Mouse (Mus musculus) spleen, postnatal 4 days (tissue): ENCODE measurements around the gene Camsap2.
A peak's percentile ranks its signal among the peaks of the same experiment; 100 is the strongest.

Experiments used
- DNase-seq, 2 experiments: peaks; one replicate each; pipeline ENCODE4 v3.0.0; 2022; ENCODE audit warnings: low spot score in 2 of 2

Camsap2 gene

GRCm38 (mm10) chr1:136345454-136346372, at the start of gene Camsap2:
TSS of gene Camsap2 (minus strand) at chr1:136346104.
- DNase-seq, result peak; percentile 95 to 98

- DNase-seq, result no peak
Observed at GRCm38 (mm10) chr1:136395073-136395472, 49.2 kb upstream of the Camsap2 start.

GRCm38 (mm10) chr1:136394506-136394905, 48.6 kb upstream of the Camsap2 start:
- peak in 1 of 2 experiments; percentile 23 for DNase-seq

GRCm38 (mm10) chr1:136386914-136387313, 41.0 kb upstream of the Camsap2 start:
- no peak for DNase-seq

GRCm38 (mm10) chr1:136381583-136381982, 35.7 kb upstream of the Camsap2 start:
- DNase-seq, result no peak

- DNase-seq, result no peak
Observed at GRCm38 (mm10) chr1:136381169-136381568, 35.3 kb upstream of the Camsap2 start.

- DNase-seq, result no peak
Observed at GRCm38 (mm10) chr1:136380606-136381005, 34.7 kb upstream of the Camsap2 start.

GRCm38 (mm10) chr1:136380161-136380560, 34.3 kb upstream of the Camsap2 start:
- no peak for DNase-seq

GRCm38 (mm10) chr1:136379261-136379660, 33.4 kb upstream of the Camsap2 start:
- no peak for DNase-seq

GRCm38 (mm10) chr1:136365986-136366385, 20.1 kb upstream of the Camsap2 start:
- no peak for DNase-seq

- peak; percentile 80 to 91 for DNase-seq
Observed at GRCm38 (mm10) chr1:136364711-136365110, 18.8 kb upstream of the Camsap2 start.

GRCm38 (mm10) chr1:136363035-136363434, 17.1 kb upstream of the Camsap2 start:
- no peak for DNase-seq

GRCm38 (mm10) chr1:136362567-136362966, 16.7 kb upstream of the Camsap2 start:
- DNase-seq, result peak in 1 of 2 experiments; percentile 9

GRCm38 (mm10) chr1:136361373-136361772, 15.5 kb upstream of the Camsap2 start:
- no peak for DNase-seq

GRCm38 (mm10) chr1:136360909-136361308, 15.0 kb upstream of the Camsap2 start:
- no peak for DNase-seq

GRCm38 (mm10) chr1:136358841-136359360, 13.0 kb upstream of the Camsap2 start:
- no peak for DNase-seq

GRCm38 (mm10) chr1:136355651-136356050, 9.7 kb upstream of the Camsap2 start:
- DNase-seq, result no peak

GRCm38 (mm10) chr1:136350699-136351200, 4.8 kb upstream of the Camsap2 start:
- DNase-seq, result no peak

- DNase-seq, result peak in 1 of 2 experiments; percentile 10
Observed at GRCm38 (mm10) chr1:136348137-136348536, 2.2 kb upstream of the Camsap2 start.

GRCm38 (mm10) chr1:136347140-136347539, 1.2 kb upstream of the Camsap2 start:
- peak in 1 of 2 experiments; percentile 32 for DNase-seq

GRCm38 (mm10) chr1:136346373-136347035, 600 bp upstream of the Camsap2 start:
- DNase-seq, result peak in 1 of 2 experiments; percentile 25

GRCm38 (mm10) chr1:136344768-136345453, 993 bp downstream of the Camsap2 start:
- no peak for DNase-seq
